Mouse (Mus musculus) megakaryocyte, embryonic 14.5 days (primary cell): ENCODE data around the gene Blzf1.

ENCODE experiments used
- FLI1 ChIP-seq: IDR thresholded peaks from 2 replicates; pipeline ENCODE4 v1.6.1; 2012; ENCODE audit warnings: low read length, inconsistent platforms, mixed read lengths
- GATA1 ChIP-seq: IDR thresholded peaks from 3 replicates; pipeline ENCODE4 v1.6.1; 2012; ENCODE audit warnings: mixed read lengths, low read length, inconsistent platforms, borderline replicate concordance

GRCm38 (mm10) chr1:164247971-164248370 lies 59.3 kb downstream of the Blzf1 start:
- TF ChIP-seq GATA1 (no peak), FLI1 (no peak)
